Mouse (Mus musculus): ENCODE results near the gene Gys1. TPM values are rescaled to one million over a fixed set of nuclear protein-coding genes. Genes with fewer than 3 reads are reported as not detected.

The Gys1 gene
- polyA plus RNA-seq, 2 experiments, result 35.8 to 44.1 TPM

DNA sequence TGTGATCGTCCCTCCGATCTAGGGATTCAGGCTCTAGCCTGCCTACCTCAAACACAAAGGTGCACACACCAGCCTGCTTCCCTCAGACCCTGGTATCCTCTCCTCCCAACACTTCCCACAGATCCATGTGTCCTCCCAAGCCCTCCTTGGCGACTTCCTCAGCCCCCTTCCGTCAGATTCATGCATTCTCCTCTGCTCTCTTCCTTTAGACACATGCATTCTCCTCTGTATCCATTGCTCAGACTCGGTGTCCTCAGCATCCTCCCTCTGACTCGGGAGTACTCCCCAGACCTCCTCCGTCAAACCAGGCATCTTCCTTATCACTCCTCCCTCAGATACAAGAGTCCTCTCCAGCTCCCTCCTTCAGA, 825 bp upstream of the Gys1 start:
- no peak for ATAC-seq (ENCODE audit: low FRiP score, low read depth)
- Histone ChIP-seq H3K27me3 (ENCODE audit: control insufficient read depth, insufficient read depth, low read length) (no peaks in the 10 kb centered on the region), H3K4me2 (replicated peaks; ENCODE audit: low read depth, low read length, severe bottlenecking) (peak overlapping the region; percentile 98), H3K4me3 (replicated peaks; ENCODE audit: low read length) (peak overlapping the region; percentile 77), H3K4me1 (ENCODE audit: control insufficient read depth, insufficient read depth, low read length) (peaks cover 37% of the 10 kb centered on the region), H3K9ac (ENCODE audit: low read depth, low read length, severe bottlenecking) (peak overlapping the region; percentile 80), H3K27ac (replicated peaks; ENCODE audit: low read depth, low read length) (peak overlapping the region; percentile 74), H3K36me3 (ENCODE audit: control insufficient read depth, insufficient read depth, low read length) (peaks cover 33% of the 10 kb centered on the region), H3K9me3 (ENCODE audit: control insufficient read depth, low read length) (no peaks in the 10 kb centered on the region)
- WGBS, result 1% methylated on average over 7 of the region's 7 CpGs
- no peak for TF ChIP-seq POLR2A (IDR thresholded peaks at IDR 0.05; ENCODE audit: borderline replicate concordance, extremely low read depth, insufficient read depth, insufficient read length)
- DNase-seq (ENCODE audit: low spot score), result no peak

DNA sequence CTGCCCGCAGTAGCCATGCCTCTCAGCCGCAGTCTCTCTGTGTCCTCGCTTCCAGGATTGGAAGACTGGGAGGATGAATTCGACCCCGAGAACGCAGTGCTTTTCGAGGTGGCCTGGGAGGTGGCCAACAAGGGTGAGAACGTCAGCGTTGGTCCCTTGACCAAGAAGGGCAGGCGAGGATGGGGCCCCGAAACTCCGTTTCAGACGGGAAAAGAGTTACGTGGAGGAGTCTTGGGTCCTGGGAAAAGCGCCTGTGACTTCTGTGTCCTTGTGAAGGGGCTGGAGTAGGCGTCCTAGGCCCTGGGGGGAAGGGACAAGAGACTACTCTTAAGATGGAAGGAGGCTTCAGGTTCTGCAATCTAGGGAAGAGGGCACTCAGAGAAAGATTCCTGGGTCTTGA, 394 bp downstream of the Gys1 start:
- no peak for DNase-seq (ENCODE audit: low spot score)
- Histone ChIP-seq H3K27ac (replicated peaks; ENCODE audit: low read depth, low read length) (peak overlapping the region; percentile 72), H3K9ac (ENCODE audit: low read depth, low read length, severe bottlenecking) (peak overlapping the region; percentile 77), H3K4me3 (replicated peaks; ENCODE audit: low read length) (peak overlapping the region; percentile 77), H3K27me3 (ENCODE audit: control insufficient read depth, insufficient read depth, low read length) (no peaks in the 10 kb centered on the region), H3K4me2 (replicated peaks; ENCODE audit: low read depth, low read length, severe bottlenecking) (peak overlapping the region; percentile 80), H3K9me3 (ENCODE audit: control insufficient read depth, low read length) (no peaks in the 10 kb centered on the region), H3K36me3 (ENCODE audit: control insufficient read depth, insufficient read depth, low read length) (peaks cover 27% of the 10 kb centered on the region), H3K4me1 (ENCODE audit: control insufficient read depth, insufficient read depth, low read length) (peaks cover 37% of the 10 kb centered on the region)
- no peak; the same call in 1 of the 2 replicates for ATAC-seq (ENCODE audit: low FRiP score, low read depth)
- WGBS, result under 1% methylated on average over 16 of the region's 16 CpGs
- TF ChIP-seq POLR2A (IDR thresholded peaks at IDR 0.05; ENCODE audit: borderline replicate concordance, extremely low read depth, insufficient read depth, insufficient read length), result no peak

DNA sequence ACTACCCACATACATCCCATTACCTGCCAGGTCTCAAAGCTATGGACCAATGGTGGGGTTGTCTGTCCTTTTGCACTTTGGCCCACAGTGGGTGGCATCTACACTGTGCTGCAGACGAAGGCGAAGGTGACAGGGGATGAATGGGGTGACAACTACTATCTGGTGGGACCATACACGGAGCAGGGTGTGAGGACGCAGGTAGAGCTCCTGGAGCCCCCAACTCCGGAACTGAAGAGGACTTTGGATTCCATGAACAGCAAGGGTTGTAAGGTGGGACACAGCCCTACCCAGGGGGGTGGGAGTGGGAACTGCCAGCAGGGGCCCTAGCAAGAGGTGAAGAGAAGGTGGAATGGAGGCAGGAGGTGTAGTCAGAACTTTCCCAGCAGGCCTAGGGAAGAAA, 1.8 kb downstream of the Gys1 start:
- Histone ChIP-seq H3K27ac (replicated peaks; ENCODE audit: low read depth, low read length) (no peak overlapping the region), H3K4me3 (replicated peaks; ENCODE audit: low read length) (no peak overlapping the region)
- ATAC-seq (ENCODE audit: low FRiP score, low read depth), result no peak

DNA sequence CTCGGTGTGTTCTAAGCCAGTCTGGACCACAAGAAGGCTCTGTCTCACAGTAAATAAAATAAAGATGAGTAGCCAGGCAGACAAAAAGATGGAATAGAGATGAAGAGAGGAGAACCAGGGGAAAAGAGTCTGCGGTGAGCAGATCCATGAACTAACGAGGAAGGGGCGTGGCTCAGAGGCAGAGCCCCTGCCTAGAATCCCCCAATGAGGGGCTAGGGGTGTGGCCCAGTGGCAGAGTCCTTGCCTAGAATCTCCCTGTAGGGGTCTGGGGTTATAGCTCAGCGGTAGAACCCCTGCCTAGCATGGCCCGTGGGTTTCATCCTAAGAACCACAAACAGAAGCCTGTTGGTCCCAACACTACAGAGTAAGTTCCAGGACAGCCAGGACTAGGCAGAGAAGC, 2.4 kb downstream of the Gys1 start:
- peaks cover 37% of the 10 kb centered on the region for H3K4me1 ChIP-seq (ENCODE audit: control insufficient read depth, insufficient read depth, low read length)

More for the DNA sequence above, 1.8 kb downstream of the Gys1 start:
- Histone ChIP-seq H3K4me2 (replicated peaks; ENCODE audit: low read depth, low read length, severe bottlenecking) (0 out of 2 replicates have a peak overlapping the region, but pooled peaks have one; percentile 80), H3K27me3 (ENCODE audit: control insufficient read depth, insufficient read depth, low read length) (no peaks in the 10 kb centered on the region), H3K9ac (ENCODE audit: low read depth, low read length, severe bottlenecking) (no peak overlapping the region), H3K4me1 (ENCODE audit: control insufficient read depth, insufficient read depth, low read length) (peaks cover 37% of the 10 kb centered on the region), H3K9me3 (ENCODE audit: control insufficient read depth, low read length) (no peaks in the 10 kb centered on the region), H3K36me3 (ENCODE audit: control insufficient read depth, insufficient read depth, low read length) (peaks cover 28% of the 10 kb centered on the region)
- 89% methylated on average over 5 of the region's 5 CpGs for WGBS
- no peak for DNase-seq (ENCODE audit: low spot score)
- no peak for TF ChIP-seq POLR2A (IDR thresholded peaks at IDR 0.05; ENCODE audit: borderline replicate concordance, extremely low read depth, insufficient read depth, insufficient read length)

DNA sequence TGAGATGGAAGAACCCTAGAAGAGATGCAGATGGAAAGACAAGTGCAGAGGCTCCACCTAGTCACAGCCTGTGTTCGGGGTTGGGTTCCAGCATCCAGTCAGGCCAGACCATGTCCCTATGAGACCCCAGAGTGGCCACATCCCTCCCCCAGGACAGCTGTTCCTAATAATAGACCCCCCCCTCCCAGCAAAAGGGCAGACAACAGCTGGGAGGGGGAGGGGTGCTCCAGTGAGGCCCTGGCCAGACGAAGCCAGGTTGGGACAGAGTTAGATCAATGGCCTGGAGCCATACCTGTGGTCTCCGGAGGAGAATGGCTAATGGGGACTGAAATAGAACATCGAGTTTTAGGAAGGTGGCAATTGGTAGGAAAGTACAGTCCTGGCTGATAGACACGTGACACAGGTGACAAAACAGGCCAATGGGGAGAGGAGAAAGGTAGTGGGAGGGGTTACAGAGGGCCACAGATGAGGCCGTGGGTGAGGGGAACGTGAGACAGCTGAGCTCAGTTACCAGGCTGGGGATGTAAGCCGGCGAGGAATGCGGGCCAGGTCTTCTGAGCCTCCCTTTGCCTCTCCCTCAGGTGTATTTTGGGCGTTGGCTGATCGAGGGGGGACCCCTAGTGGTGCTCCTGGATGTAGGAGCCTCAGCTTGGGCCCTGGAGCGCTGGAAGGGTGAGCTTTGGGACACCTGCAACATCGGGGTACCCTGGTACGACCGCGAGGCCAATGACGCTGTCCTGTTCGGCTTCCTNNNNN, 3.1 kb downstream of the Gys1 start, which contains the start of gene Ruvbl2:
TSS of gene Ruvbl2 (minus strand) at position 576 of the 756 bp plus-strand sequence.
- Histone ChIP-seq H3K9me3 (ENCODE audit: control insufficient read depth, low read length) (no peaks in the 10 kb centered on the region), H3K27ac (replicated peaks; ENCODE audit: low read depth, low read length) (no peak within 1 kb of the TSS; the same call in 1 of the 2 replicates), H3K36me3 (ENCODE audit: control insufficient read depth, insufficient read depth, low read length) (peaks cover 28% of the 10 kb centered on the region), H3K4me3 (replicated peaks; ENCODE audit: low read length) (0 out of 2 replicates have a peak within 1 kb of the TSS, but pooled peaks have one; percentile 2), H3K4me2 (replicated peaks; ENCODE audit: low read depth, low read length, severe bottlenecking) (peak within 1 kb of the TSS; percentile 36), H3K4me1 (ENCODE audit: control insufficient read depth, insufficient read depth, low read length) (peaks cover 37% of the 10 kb centered on the region), H3K27me3 (ENCODE audit: control insufficient read depth, insufficient read depth, low read length) (no peaks in the 10 kb centered on the region), H3K9ac (ENCODE audit: low read depth, low read length, severe bottlenecking) (no peak within 1 kb of the TSS)
- no peak for TF ChIP-seq POLR2A (IDR thresholded peaks at IDR 0.05; ENCODE audit: borderline replicate concordance, extremely low read depth, insufficient read depth, insufficient read length)
- no peak for DNase-seq (ENCODE audit: low spot score)
- 11% methylated on average over 18 of the region's 19 CpGs for WGBS
- no peak for ATAC-seq (ENCODE audit: low FRiP score, low read depth)

More for the DNA sequence above, 2.4 kb downstream of the Gys1 start:
- TF ChIP-seq POLR2A (IDR thresholded peaks at IDR 0.05; ENCODE audit: borderline replicate concordance, extremely low read depth, insufficient read depth, insufficient read length), result no peak
- H3K9me3 ChIP-seq (ENCODE audit: control insufficient read depth, low read length), result no peaks in the 10 kb centered on the region
- no peaks in the 10 kb centered on the region for H3K27me3 ChIP-seq (ENCODE audit: control insufficient read depth, insufficient read depth, low read length)
- H3K36me3 ChIP-seq (ENCODE audit: control insufficient read depth, insufficient read depth, low read length), result peaks cover 26% of the 10 kb centered on the region
- no peak overlapping the region for H3K27ac ChIP-seq (replicated peaks; ENCODE audit: low read depth, low read length)
- peak overlapping the region; percentile 23 for H3K4me2 ChIP-seq (replicated peaks; ENCODE audit: low read depth, low read length, severe bottlenecking)
- ATAC-seq (ENCODE audit: low FRiP score, low read depth) (no peak), DNase-seq (ENCODE audit: low spot score) (no peak)
- WGBS, result 22% methylated on average over 6 of the region's 6 CpGs
- H3K4me3 ChIP-seq (replicated peaks; ENCODE audit: low read length), result no peak overlapping the region
- H3K9ac ChIP-seq (ENCODE audit: low read depth, low read length, severe bottlenecking), result no peak overlapping the region

Measured in limb, embryonic 14.5 days (tissue).